Mouse (Mus musculus): ENCODE measurements at regions not wholly inside any gene's neighbourhood (a gene's known extent, or its start where the extent isn't known, plus 50 kb on each side); places are given as distances from the start of the nearest gene placed in this dataset.

DNA sequence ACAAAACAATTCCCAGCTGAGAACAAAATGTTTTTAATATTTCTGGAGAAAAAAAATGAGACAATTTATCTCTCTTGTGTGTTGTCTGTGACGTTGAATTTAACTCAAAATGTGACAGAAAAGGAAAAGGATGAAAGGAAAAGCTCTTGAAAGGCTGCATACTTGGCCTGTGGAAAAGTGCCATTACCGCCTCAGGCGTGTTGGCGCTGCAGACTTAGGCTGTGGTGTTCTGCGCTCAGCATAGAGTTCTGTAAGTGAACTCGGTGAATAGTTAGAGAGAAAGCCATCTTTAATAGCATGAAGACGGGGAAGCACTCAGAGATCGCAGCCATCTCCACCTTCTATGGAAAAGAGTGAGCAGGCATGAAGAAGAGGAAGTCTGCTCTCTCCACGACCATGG, 77.5 kb upstream of the Satb2 start:
- TF ChIP-seq CTCF (IDR thresholded peaks at IDR 0.05), result no peak
- TF ChIP-seq POLR2A (IDR thresholded peaks at IDR 0.05; ENCODE audit: insufficient read depth, low read depth, low read length), result no peak
- no peak for TF ChIP-seq EP300 (IDR thresholded peaks at IDR 0.05; ENCODE audit: insufficient read depth, low read depth, low read length)

All from heart, adult 2 months (tissue).